Mouse (Mus musculus) liver, embryonic 12.5 days (tissue): ENCODE data around the gene Ankrd39. TPM values are rescaled to one million over a fixed set of nuclear protein-coding genes. Genes with fewer than 3 reads are reported as not detected.

Source experiments
- ATAC-seq: fragments of 200-750 bp; cut with Nextera tagmentation; 2 replicates; pipeline ENCODE4 v1.8.0; 2017; ENCODE audit warnings: moderate number of reproducible peaks, mild to moderate bottlenecking, moderate library complexity
- H3K27ac ChIP-seq: fragments of 300-500 bp; sonication (generic); 2 replicates; pipeline ENCODE4 v1.5.1; 2016; ENCODE audit warnings: mild to moderate bottlenecking
- H3K27me3 ChIP-seq: fragments of 300-500 bp; sonication (generic); replicated peaks from 2 replicates; pipeline ENCODE4 v1.6.1; 2016; ENCODE audit warnings: mild to moderate bottlenecking, moderate library complexity
- H3K36me3 ChIP-seq: fragments of 300-500 bp; sonication (generic); 2 replicates; pipeline ENCODE4 v1.6.1; 2016; ENCODE audit warnings: mild to moderate bottlenecking, moderate library complexity
- H3K4me1 ChIP-seq: fragments of 300-500 bp; sonication (generic); 2 replicates; pipeline ENCODE4 v1.6.1; 2016
- H3K4me2 ChIP-seq: fragments of 300-500 bp; sonication (generic); 2 replicates; pipeline ENCODE4 v1.6.1; 2016; ENCODE audit warnings: mild to moderate bottlenecking, moderate library complexity
- H3K4me3 ChIP-seq: fragments of 300-500 bp; sonication (generic); 2 replicates; pipeline ENCODE4 v1.5.1; 2016; ENCODE audit warnings: mild to moderate bottlenecking, moderate library complexity
- H3K9ac ChIP-seq: fragments of 300-500 bp; sonication (generic); 2 replicates; pipeline ENCODE4 v1.6.1; 2016; ENCODE audit warnings: mild to moderate bottlenecking, moderate library complexity
- H3K9me3 ChIP-seq: fragments of 300-500 bp; sonication (generic); replicated peaks from 2 replicates; pipeline ENCODE4 v1.6.1; 2016; ENCODE audit warnings: mild to moderate bottlenecking, moderate library complexity
- WGBS: fragments of 180-500 bp; shearing (Covaris S2); methylation state at CpG from one replicate; pipeline ENCODE4 v1.1.7; 2016; ENCODE audit not compliant: insufficient replicate concordance; 5-methylcytosine and 5-hydroxymethylcytosine counted together
- polyA plus RNA-seq: library from polyadenylated mRNA; unstranded; fragments of >200 nt; fragmentation: Nextera tagmentation; extraction: Ambion mirVana; gene quantifications from 2 replicates; pipeline ENCODE4 v1.2.1, GENCODE M21; 2016

Ankrd39 gene
- polyA plus RNA-seq, 1 experiment from 2014 or later, result 10.5 TPM

DNA sequence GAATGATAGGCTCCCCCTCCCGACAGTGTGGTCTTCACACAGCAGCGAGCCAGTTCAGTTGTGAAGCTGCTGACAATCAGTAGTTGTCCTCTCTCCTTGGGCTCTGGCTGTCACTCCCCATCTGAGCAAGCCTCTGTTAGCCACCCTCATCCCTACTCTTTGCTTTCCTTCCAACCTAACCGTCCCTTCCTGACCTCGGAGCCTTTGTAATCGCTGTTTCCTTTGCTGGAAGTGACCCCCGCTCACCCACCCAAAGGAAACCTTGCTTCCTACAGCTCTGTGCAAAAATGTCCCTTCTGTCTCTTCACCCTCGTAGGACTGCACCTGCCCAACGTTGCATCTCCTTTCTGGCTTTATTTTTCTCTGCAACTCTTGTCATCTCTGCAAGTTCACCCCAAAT is 35.0 kb upstream of the Ankrd39 start:
- Histone ChIP-seq H3K36me3 (no peaks in the 10 kb centered on the region), H3K4me1 (peaks cover 38% of the 10 kb centered on the region), H3K9ac (no peak overlapping the region), H3K4me2 (no peak overlapping the region), H3K27me3 (peaks cover 5% of the 10 kb centered on the region; the same call in 1 of the 2 replicates), H3K9me3 (no peaks in the 10 kb centered on the region), H3K27ac (no peak overlapping the region), H3K4me3 (no peak overlapping the region)
- 55% methylated on average over 8 of the region's 8 CpGs for WGBS
- ATAC-seq, result no peak

DNA sequence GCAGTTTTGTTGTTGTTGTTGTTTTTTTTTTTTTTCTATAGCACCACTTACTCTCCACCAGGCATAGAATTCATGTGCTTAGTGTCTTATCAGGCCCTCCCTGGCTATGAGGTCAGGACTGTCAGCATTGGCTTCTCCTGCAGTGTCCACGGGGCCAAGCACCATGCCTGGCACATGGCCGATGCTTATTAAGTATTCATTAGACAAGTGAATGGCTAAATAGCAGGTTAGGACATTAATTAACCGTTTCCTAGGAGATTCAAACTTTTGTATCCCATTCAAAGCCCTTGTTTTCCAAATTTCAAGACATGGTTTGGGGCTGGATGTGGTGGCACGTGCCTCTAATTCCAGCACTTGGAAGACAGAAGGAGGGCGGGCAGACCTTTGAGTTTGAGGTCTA is 34.0 kb upstream of the Ankrd39 start:
- WGBS, result 62% methylated on average over 5 of the region's 5 CpGs

GRCm38 (mm10) chr1:36580384-36581207 is 33.4 kb upstream of the Ankrd39 start:
- ATAC-seq, result peak; percentile 91
- WGBS, result 5% methylated on average over 17 of the region's 17 CpGs
- Histone ChIP-seq H3K4me1 (peaks cover 52% of the 10 kb centered on the region), H3K9me3 (no peaks in the 10 kb centered on the region), H3K27ac (peak overlapping the region; percentile 74), H3K27me3 (peaks cover 5% of the 10 kb centered on the region; the same call in 1 of the 2 replicates), H3K36me3 (no peaks in the 10 kb centered on the region), H3K9ac (peak overlapping the region; percentile 32), H3K4me2 (peak overlapping the region; percentile 74), H3K4me3 (peak overlapping the region; percentile 39)

More for the DNA sequence above, 34.0 kb upstream of the Ankrd39 start:
- Histone ChIP-seq H3K9ac (no peak overlapping the region), H3K27me3 (peaks cover 5% of the 10 kb centered on the region; the same call in 1 of the 2 replicates), H3K27ac (peak overlapping the region; percentile 74; the same call in 1 of the 2 replicates), H3K4me2 (peak overlapping the region; percentile 74), H3K36me3 (no peaks in the 10 kb centered on the region), H3K9me3 (no peaks in the 10 kb centered on the region), H3K4me1 (peaks cover 48% of the 10 kb centered on the region), H3K4me3 (no peak overlapping the region)
- ATAC-seq, result no peak

DNA sequence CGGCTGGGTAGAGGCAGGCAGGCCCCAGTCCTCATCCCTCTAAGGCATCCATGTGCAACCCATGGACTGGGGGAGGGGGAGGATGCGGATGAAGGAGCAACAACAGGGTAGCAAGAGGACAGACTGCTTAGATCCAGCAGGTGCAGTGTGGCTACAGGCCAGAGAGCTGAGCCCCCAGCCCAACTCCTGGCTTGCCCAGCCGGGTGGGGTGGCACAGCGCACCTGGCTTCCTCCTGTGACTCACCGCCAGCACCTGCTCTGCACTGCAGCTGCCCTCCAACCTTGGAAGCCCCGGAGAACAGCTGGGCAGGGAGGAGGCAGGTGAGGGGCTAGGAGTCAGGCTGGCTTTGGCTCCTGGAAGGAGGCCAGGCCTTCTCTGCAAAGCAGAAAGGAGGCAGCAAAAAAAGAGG is 32.7 kb upstream of the Ankrd39 start:
- peak; percentile 22 for ATAC-seq
- H3K36me3 ChIP-seq, result no peaks in the 10 kb centered on the region

DNA sequence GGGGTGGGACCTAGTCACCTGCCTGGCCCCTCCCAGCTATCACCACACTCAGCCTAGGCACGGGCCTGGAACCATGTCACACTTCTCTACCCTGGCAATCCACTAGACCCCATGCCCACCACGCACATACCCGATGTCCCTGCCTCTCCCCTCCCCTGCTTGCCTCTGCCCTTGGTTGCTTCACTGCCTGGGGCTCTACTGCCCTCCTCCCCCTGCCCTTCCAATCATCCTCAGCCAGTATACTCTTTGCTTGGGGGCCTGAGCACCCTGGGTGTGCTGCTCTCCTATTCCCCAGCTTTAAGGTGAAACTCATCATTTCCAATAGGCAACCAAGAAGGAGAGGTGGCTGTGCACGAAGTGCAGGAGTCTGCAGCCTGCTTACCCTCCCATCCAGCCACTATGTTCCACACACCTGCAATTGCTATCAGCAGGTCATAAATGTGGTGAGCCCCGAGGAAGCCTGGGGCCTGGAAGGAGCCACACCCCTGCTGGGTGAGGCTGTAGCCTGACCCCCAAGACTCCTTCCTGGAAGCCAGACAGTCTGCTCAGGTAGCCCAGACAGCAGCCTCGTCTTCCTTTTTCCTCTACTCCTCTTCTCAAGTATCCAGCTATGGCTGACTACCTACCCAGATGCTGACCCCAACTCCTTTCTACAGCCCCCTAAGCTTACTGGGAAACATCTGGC is 29.9 kb upstream of the Ankrd39 start:
- ATAC-seq, result no peak
- Histone ChIP-seq H3K36me3 (no peaks in the 10 kb centered on the region), H3K27me3 (peaks cover 5% of the 10 kb centered on the region; the same call in 1 of the 2 replicates), H3K9ac (no peak overlapping the region), H3K4me3 (no peak overlapping the region), H3K4me2 (no peak overlapping the region), H3K9me3 (no peaks in the 10 kb centered on the region), H3K27ac (no peak overlapping the region), H3K4me1 (peaks cover 54% of the 10 kb centered on the region)
- WGBS, result 51% methylated on average over 6 of the region's 6 CpGs

More for the DNA sequence above, 32.7 kb upstream of the Ankrd39 start:
- peak overlapping the region; percentile 74 for H3K4me2 ChIP-seq
- H3K4me3 ChIP-seq, result peak overlapping the region; percentile 39
- WGBS, result 55% methylated on average over 6 of the region's 6 CpGs
- peaks cover 52% of the 10 kb centered on the region for H3K4me1 ChIP-seq
- H3K27me3 ChIP-seq, result peaks cover 5% of the 10 kb centered on the region; the same call in 1 of the 2 replicates
- peak overlapping the region; percentile 32; the same call in 1 of the 2 replicates for H3K9ac ChIP-seq
- H3K27ac ChIP-seq, result peak overlapping the region; percentile 74
- no peaks in the 10 kb centered on the region for H3K9me3 ChIP-seq

- no peaks in the 10 kb centered on the region for H3K36me3 ChIP-seq
- peaks cover 13% of the 10 kb centered on the region; the same call in 1 of the 2 replicates for H3K27me3 ChIP-seq
- peaks cover 44% of the 10 kb centered on the region for H3K4me1 ChIP-seq
- H3K4me2 ChIP-seq, result no peak overlapping the region
- no peak overlapping the region for H3K9ac ChIP-seq
- no peak overlapping the region for H3K4me3 ChIP-seq
- ATAC-seq, result no peak
- H3K27ac ChIP-seq, result no peak overlapping the region
- no peaks in the 10 kb centered on the region for H3K9me3 ChIP-seq
- 55% methylated on average over 6 of the region's 6 CpGs for WGBS
Observed at GRCm38 (mm10) chr1:36575347-36575746, 28.1 kb upstream of the Ankrd39 start.

- peaks cover 39% of the 10 kb centered on the region for H3K4me1 ChIP-seq
- H3K27ac ChIP-seq, result no peak overlapping the region
- no peak overlapping the region for H3K4me2 ChIP-seq
- H3K9me3 ChIP-seq, result no peaks in the 10 kb centered on the region
- H3K36me3 ChIP-seq, result no peaks in the 10 kb centered on the region
- no peak for ATAC-seq
- H3K9ac ChIP-seq, result no peak overlapping the region
- H3K27me3 ChIP-seq, result peaks cover 22% of the 10 kb centered on the region; the same call in 1 of the 2 replicates
- WGBS, result 79% methylated on average over 5 of the region's 5 CpGs
- H3K4me3 ChIP-seq, result no peak overlapping the region
Observed at GRCm38 (mm10) chr1:36574196-36574955, 27.1 kb upstream of the Ankrd39 start.

- no peak overlapping the region for H3K9ac ChIP-seq
- peaks cover 22% of the 10 kb centered on the region; the same call in 1 of the 2 replicates for H3K27me3 ChIP-seq
- H3K4me2 ChIP-seq, result no peak overlapping the region
- no peak for ATAC-seq
- WGBS, result 68% methylated on average over 8 of the region's 8 CpGs
- H3K36me3 ChIP-seq, result no peaks in the 10 kb centered on the region
- H3K9me3 ChIP-seq, result no peaks in the 10 kb centered on the region
- H3K27ac ChIP-seq, result no peak overlapping the region
- no peak overlapping the region for H3K4me3 ChIP-seq
- H3K4me1 ChIP-seq, result peaks cover 39% of the 10 kb centered on the region
Observed at GRCm38 (mm10) chr1:36573524-36573923, 26.3 kb upstream of the Ankrd39 start.

GRCm38 (mm10) chr1:36572709-36573108 is 25.5 kb upstream of the Ankrd39 start:
- Histone ChIP-seq H3K27ac (no peak overlapping the region), H3K9ac (no peak overlapping the region), H3K4me1 (peaks cover 39% of the 10 kb centered on the region), H3K9me3 (no peaks in the 10 kb centered on the region), H3K4me3 (no peak overlapping the region), H3K36me3 (no peaks in the 10 kb centered on the region), H3K4me2 (no peak overlapping the region), H3K27me3 (peaks cover 22% of the 10 kb centered on the region; the same call in 1 of the 2 replicates)
- 55% methylated on average over 1 of the region's 1 CpGs for WGBS
- ATAC-seq, result no peak

DNA sequence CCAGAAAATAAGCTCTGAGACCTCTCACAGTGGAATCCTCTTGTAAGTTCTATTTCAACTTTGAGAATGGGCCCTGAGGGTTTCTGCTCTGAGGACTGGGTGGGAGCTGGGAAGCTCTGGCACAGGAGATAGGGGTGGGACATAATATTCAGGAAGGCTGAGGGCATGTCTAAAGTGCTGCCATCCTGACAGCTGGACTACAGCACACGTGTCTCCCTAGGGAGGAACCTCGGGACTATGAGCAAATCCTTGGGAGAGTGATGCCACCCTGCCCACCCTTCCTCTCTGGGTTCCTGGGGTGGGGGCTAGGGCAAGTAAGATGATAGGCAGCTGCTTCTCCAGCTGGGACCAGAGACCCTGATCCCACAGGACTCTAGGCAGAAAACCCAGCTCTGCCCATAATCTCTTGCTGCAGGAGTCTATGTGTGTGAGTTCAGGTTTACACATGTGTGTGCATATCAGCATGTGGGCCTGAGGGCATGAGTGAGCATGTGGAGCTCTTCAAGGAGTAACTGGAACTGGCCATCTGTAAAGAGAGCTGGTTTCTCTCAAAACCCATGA is 25.0 kb upstream of the Ankrd39 start:
- WGBS, result 33% methylated on average over 2 of the region's 2 CpGs
- Histone ChIP-seq H3K9ac (no peak overlapping the region), H3K4me2 (no peak overlapping the region), H3K27ac (no peak overlapping the region), H3K27me3 (peaks cover 22% of the 10 kb centered on the region; the same call in 1 of the 2 replicates), H3K4me3 (no peak overlapping the region), H3K4me1 (peaks cover 34% of the 10 kb centered on the region), H3K36me3 (no peaks in the 10 kb centered on the region), H3K9me3 (no peaks in the 10 kb centered on the region)
- ATAC-seq, result no peak

DNA sequence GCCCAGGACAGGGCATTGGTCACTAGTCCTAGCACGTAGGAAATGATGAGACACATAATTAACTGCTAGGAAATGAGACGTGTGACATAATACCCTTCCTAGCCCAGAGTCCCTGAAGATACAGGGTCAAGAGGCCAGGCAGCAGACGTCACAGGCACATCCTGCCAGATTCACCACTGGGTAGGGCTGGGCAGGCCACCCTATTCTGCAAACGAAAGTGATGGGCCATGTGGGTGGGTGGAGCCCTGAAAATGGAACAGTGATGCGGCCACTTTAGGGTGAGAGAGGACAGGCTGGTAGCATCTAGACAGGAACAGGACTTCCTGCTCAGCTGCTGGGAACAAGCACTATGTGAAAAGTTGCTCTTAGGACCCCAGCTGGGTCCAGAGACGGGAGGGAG is 24.4 kb upstream of the Ankrd39 start:
- ATAC-seq, result 0 out of 2 replicates have a peak, but pooled peaks have one; percentile 18
- Histone ChIP-seq H3K4me1 (peaks cover 29% of the 10 kb centered on the region), H3K4me2 (no peak overlapping the region), H3K9me3 (no peaks in the 10 kb centered on the region), H3K27me3 (peaks cover 22% of the 10 kb centered on the region; the same call in 1 of the 2 replicates), H3K4me3 (no peak overlapping the region), H3K36me3 (no peaks in the 10 kb centered on the region), H3K9ac (no peak overlapping the region), H3K27ac (no peak overlapping the region)
- 22% methylated on average over 6 of the region's 6 CpGs for WGBS
